Mouse (Mus musculus): ENCODE results near the gene Pmfbp1.

DNA sequence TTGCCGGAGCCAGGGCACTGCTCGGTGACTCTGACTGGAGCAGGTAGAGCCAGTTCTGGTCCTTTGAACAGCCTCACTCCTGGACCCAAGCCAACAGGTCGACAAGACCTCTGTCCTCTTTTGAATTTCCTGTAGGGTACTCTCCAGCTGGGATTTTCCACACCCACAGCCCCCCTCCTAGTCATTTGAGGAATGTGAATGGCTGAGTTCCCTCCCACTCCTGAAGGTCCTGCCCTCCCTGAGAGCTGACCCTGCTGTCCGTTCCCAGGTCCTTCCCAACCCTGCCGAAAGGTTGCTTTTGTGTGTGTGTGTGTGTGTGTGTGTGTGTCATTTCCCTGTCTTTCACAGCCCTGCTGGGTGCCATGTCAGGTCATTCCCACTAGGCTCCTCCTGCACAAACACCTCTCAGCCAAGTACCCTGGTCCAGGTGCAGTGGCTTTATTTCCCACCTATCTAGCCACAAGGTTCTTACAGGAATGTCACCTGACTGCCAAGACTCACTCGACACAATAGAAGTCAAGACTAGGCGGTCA lies 93.2 kb downstream of the Pmfbp1 start:
- TF ChIP-seq CTCF (IDR thresholded peaks at IDR 0.05; ENCODE audit: low read depth, low read length), result no peak
- TF ChIP-seq POLR2A (IDR thresholded peaks at IDR 0.05; ENCODE audit: insufficient read depth, low read length), result no peak
- no peak for TF ChIP-seq EP300 (IDR thresholded peaks at IDR 0.05; ENCODE audit: insufficient read depth, low read depth, low read length)
